Mouse (Mus musculus) embryonic fibroblast, embryonic 13.5 days (primary cell): ENCODE results near the gene Nme7.

ENCODE experiments used
- CTCF ChIP-seq: IDR thresholded peaks from 2 replicates; pipeline ENCODE4 v1.5.1; 2011; ENCODE audit warnings: mild to moderate bottlenecking, control low read depth, low read length, moderate library complexity, borderline replicate concordance; ENCODE audit not compliant: insufficient read depth
- POLR2A ChIP-seq: IDR thresholded peaks from 2 replicates; pipeline ENCODE4 v1.6.1; 2011; ENCODE audit warnings: low read depth, mild to moderate bottlenecking, control low read depth, low read length, moderate library complexity

DNA sequence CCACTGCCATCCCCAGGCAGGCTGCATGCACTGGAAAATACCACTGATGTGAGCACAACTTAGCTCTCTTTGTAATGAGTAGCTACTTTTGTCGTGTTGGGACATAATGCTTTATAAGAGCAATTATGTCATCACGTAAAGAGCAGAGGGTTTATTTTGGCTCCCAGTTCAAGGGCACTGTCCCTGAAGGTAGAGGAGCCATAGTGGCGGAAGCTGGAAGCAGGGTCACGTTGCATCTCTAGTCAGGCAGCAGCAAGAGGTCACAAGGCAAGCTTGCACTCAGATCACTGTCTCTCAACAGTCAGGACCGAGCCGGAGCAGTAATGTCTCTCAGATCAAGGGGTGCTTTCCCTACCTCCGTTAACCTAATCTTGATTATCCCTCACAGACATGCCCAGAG lies 123.9 kb downstream of the Nme7 start:
- no peak for TF ChIP-seq CTCF
- TF ChIP-seq POLR2A = no peak
